Mouse (Mus musculus): Measurements from ENCODE around the gene Stat5b. TPM values are rescaled to one million over a fixed set of nuclear protein-coding genes. Genes with fewer than 3 reads are reported as not detected.

Gene Stat5b
- total RNA-seq, 4 experiments from 2014 or later, result 136 to 186 (median 155) TPM

GRCm38 (mm10) chr11:100816801-100817200 lies 33.7 kb downstream of the Stat5b start:
- DNase-seq (ENCODE audit: low spot score in 2 of 2), result no peak

- DNase-seq (ENCODE audit: low spot score in 2 of 2), result no peak
Measured at GRCm38 (mm10) chr11:100816342-100816741, 34.2 kb downstream of the Stat5b start.

- DNase-seq (ENCODE audit: low spot score in 2 of 2), result peak; percentile 86 to 93
Measured at GRCm38 (mm10) chr11:100814498-100814897, 36.0 kb downstream of the Stat5b start.

GRCm38 (mm10) chr11:100811132-100811531 lies 39.4 kb downstream of the Stat5b start:
- DNase-seq (ENCODE audit: low spot score in 2 of 2), result no peak

GRCm38 (mm10) chr11:100810516-100810915 lies 40.0 kb downstream of the Stat5b start:
- no peak for DNase-seq (ENCODE audit: low spot score in 2 of 2)

- DNase-seq (ENCODE audit: low spot score in 2 of 2), result no peak
Measured at GRCm38 (mm10) chr11:100806380-100807305, 43.9 kb downstream of the Stat5b start.

GRCm38 (mm10) chr11:100805535-100805934 lies 45.0 kb downstream of the Stat5b start:
- DNase-seq (ENCODE audit: low spot score in 2 of 2), result peak; percentile 46 to 63

GRCm38 (mm10) chr11:100804409-100804808 lies 46.1 kb downstream of the Stat5b start:
- DNase-seq (ENCODE audit: low spot score in 2 of 2), result no peak

GRCm38 (mm10) chr11:100799426-100799825 lies 51.1 kb downstream of the Stat5b start:
- DNase-seq (ENCODE audit: low spot score in 2 of 2), result no peak

GRCm38 (mm10) chr11:100796585-100796984 lies 53.9 kb downstream of the Stat5b start:
- DNase-seq (ENCODE audit: low spot score in 2 of 2), result no peak

GRCm38 (mm10) chr11:100795386-100795785 lies 55.1 kb downstream of the Stat5b start:
- DNase-seq (ENCODE audit: low spot score in 2 of 2), result no peak

GRCm38 (mm10) chr11:100791457-100792049 lies 59.0 kb downstream of the Stat5b start:
- peak in 1 of 2 experiments; percentile 58 for DNase-seq (ENCODE audit: low spot score in 2 of 2)

- DNase-seq (ENCODE audit: low spot score in 2 of 2), result peak; percentile 78 to 82
Measured at GRCm38 (mm10) chr11:100790644-100791043, 59.9 kb downstream of the Stat5b start.

GRCm38 (mm10) chr11:100789702-100790101 lies 60.8 kb downstream of the Stat5b start:
- no peak for DNase-seq (ENCODE audit: low spot score in 2 of 2)

- DNase-seq (ENCODE audit: low spot score in 2 of 2), result no peak
Measured at GRCm38 (mm10) chr11:100785774-100786173, 64.8 kb downstream of the Stat5b start.

- DNase-seq (ENCODE audit: low spot score in 2 of 2), result no peak
Measured at GRCm38 (mm10) chr11:100784286-100784685, 66.2 kb downstream of the Stat5b start.

GRCm38 (mm10) chr11:100782568-100782967 lies 68.0 kb downstream of the Stat5b start:
- no peak for DNase-seq (ENCODE audit: low spot score in 2 of 2)

GRCm38 (mm10) chr11:100781763-100782475 lies 68.6 kb downstream of the Stat5b start:
- DNase-seq (ENCODE audit: low spot score in 2 of 2), result no peak

- DNase-seq (ENCODE audit: low spot score in 2 of 2), result no peak
Measured at GRCm38 (mm10) chr11:100780247-100780646, 70.3 kb downstream of the Stat5b start.

GRCm38 (mm10) chr11:100778069-100778468 lies 72.5 kb downstream of the Stat5b start:
- no peak for DNase-seq (ENCODE audit: low spot score in 2 of 2)

- DNase-seq (ENCODE audit: low spot score in 2 of 2), result no peak
Measured at GRCm38 (mm10) chr11:100775921-100776320, 74.6 kb downstream of the Stat5b start.

GRCm38 (mm10) chr11:100774261-100774660 lies 76.3 kb downstream of the Stat5b start:
- no peak for DNase-seq (ENCODE audit: low spot score in 2 of 2)
